Mouse (Mus musculus) erythroblast, adult 5-6 weeks (primary cell): ENCODE measurements around the gene Ccnk. TPM values are rescaled to one million over a fixed set of nuclear protein-coding genes. Genes with fewer than 3 reads are reported as not detected.

Experiments used
- ATAC-seq: replicated peaks from 2 replicates; pipeline ENCODE4 v1.8.0; 2016; ENCODE audit warnings: moderate number of reproducible peaks, mild to moderate bottlenecking, moderate TSS enrichment, inconsistent platforms; ENCODE audit not compliant: poor library complexity, low FRiP score, severe bottlenecking
- total RNA-seq, 2 experiments: library from RNA; stranded (forward) in 1 of 2; stranded (reverse) in 1 of 2; fragments of 150-400 nt in 1 of 2; fragments of 200-764, 138-1000 nt in 1 of 2; gene quantifications; 2 replicates each; pipeline versions ENCODE4 v1.2.3 to v1.2.4; 2015 to 2017; ENCODE audit warnings: low replicate concordance in 2 of 2

Ccnk gene
- total RNA-seq, 2 experiments from 2014 or later = 18.7 to 43.4 TPM

DNA sequence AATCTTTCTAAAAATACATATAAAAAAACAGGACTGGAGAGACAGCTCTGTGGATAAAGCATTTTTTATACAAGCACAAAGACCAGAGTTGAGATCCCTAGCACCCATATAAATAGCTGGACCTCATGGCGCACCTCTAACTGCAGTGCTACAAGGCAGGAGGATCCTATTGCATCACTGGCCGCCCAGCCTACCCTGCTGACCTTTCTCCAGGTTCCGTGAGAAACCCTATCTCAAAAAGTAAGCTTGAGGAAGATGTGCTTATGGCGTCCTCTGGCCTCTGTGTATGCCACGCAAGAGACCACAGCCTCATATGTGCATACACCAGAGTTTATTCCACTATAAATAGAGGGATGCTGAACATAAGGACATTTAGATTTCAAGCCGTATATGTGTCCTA, 2.3 kb downstream of the Ccnk start:
- no peak for ATAC-seq

DNA sequence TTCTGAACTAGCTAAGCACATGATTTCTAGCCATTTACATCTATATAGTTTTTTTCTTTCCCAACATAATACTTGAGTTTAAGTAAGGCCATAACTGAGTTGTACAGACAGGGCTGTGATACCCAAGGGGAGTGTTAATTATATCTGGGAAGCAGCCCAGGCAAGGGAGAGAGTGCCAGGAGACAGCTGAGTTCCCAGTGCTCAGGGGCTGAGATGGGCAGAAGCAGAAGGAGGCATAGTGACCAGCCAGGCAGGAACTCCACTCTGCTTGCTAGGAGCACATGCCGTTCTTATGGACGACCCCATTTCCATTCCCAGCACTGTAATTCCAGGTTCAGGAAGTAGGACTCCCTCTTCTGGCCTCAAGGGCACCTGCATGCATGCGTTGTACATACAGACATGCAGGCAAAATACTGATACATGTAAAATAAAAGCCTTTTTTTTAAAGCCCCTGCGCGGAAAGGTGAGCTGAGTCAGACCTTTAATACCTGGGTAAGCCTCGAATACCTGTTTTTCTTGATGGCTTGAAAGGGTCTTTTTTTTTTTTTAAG, 8.2 kb downstream of the Ccnk start:
- ATAC-seq = no peak

DNA sequence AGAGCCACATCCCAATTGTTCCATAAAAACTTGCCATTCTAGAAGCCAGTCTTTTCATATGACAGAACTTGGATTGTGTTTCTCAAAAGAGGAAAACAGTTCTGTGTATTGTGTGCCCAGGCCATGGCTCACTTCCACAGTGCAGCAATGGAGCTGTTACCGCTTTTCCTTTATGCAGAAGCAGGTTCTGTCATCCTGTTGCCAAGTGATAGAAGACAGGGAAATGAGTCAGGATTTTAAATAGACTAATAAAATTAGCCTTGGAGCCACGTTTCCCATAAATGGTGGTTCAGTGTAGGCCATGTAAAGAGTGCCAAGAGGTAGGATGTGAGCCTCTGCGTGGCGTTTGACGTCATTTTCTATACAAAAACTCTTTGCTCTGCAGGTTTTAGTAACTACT, 14.5 kb downstream of the Ccnk start:
- no peak for ATAC-seq

DNA sequence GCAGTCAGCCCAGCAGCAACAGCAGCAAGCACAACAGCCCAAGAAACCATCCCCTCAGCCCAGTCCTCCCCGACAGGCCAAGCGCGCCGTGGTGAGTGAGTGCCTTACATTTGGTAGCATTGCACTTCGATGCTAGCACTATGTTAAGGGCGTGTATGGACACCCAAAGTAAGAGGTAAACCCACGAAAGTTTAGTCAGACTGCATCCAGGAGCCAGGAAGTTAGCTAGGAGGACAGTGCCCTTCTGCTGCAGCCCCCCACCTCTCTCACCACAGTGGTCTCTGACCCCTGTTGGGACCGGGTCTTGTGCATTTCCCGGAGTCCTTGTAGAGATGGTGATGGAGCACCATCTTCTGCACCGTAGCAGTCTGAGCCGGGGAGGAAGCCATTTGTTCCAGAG, 16.4 kb downstream of the Ccnk start:
- ATAC-seq = no peak

DNA sequence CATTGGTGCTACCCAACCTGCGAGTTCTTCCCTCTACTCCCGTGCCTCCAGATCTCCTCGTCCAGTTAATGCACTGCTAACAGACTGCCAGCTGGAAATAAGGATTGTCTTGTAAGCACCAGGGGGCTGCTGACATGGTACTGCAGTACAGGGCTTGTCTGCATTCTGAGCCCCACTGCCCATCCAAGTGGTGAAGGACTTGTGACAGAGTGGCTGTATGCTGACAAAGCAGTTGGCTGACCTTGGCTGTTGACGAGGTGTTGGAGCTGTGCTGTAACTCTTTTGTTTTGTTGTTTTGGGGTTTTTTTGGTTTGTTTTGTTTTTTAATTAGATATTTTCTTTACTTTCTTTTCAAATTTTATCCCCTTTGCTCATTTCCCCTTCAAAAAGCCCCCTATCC, 19.1 kb downstream of the Ccnk start:
- ATAC-seq = no peak

DNA sequence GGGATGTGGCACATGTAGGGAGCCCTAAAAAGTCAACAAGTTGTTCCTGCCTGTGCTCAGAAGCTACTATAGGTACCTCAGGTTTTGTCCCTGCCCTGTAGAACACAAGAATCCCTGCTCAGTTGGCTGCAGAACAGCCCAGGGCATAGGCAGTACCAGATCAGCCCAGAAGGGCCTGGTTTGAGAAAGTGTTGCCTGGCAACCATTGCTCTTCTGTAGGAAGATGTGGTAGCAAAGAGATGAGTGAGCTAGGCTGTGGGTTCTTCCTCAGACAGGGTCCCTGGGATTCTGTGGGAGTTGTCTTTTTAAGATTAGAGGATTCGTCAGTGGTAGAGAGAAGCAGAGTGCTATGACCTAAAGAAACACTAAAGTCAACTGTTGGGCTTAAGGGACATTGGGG, 20.7 kb downstream of the Ccnk start:
- ATAC-seq = no peak

DNA sequence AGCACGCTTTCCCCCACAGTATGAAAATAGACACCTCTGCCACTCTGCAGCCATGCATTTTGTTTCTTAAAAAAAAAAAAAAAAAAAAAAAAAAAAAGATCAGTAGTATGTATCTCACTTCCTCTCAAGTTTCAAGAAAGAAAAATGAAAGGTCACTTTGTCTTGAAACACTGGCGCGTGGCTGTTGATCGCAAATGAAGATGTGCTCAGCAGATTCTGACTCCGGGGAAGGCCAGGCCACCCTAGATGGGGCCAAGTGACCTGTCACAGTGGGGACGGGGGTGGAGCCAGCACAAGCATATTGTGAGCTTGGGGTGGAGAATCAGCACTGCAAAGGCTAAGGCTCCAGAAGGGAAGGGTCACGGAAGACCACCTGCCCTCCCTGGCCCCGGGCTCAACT, 24.5 kb downstream of the Ccnk start:
- ATAC-seq = no peak

DNA sequence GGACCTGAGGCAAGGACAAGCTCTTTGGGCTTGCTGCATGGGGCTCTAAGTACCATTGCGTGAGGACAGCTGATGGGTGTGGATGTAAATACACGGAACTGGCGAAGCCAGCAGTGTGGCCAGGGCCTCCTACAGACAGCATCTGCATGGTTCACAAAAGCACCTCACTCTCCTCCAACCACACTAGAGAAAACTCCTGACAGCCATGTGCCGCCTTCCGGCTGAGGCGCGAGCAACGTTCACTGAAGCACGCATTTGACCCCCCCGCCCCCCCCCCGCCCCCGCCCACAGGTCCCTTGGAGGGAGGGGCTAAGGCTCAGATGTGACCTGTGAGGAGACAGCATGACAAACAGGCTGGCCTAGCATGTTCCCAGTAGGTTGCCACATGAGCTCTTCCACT, 25.6 kb downstream of the Ccnk start:
- ATAC-seq = no peak

DNA sequence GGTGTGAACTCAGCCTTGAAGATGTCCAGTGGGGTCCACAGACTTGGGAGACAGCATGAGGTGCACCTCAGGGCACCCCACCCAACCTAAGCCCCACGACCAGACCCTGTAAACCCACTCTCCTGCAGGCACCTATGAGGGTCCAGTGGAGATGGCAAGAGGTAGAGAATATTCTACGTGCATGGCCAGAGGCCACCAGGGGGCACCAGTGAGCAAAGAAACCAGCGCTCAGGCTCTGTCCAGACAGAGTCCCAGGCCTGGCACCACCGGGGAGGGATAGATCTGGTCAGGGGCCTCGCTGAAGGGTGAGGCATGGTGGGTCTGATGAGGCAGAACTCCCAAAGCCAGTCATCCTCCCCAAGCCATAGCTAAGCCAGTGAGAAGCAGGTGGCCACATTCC, 27.3 kb downstream of the Ccnk start:
- ATAC-seq = peak; percentile 73

DNA sequence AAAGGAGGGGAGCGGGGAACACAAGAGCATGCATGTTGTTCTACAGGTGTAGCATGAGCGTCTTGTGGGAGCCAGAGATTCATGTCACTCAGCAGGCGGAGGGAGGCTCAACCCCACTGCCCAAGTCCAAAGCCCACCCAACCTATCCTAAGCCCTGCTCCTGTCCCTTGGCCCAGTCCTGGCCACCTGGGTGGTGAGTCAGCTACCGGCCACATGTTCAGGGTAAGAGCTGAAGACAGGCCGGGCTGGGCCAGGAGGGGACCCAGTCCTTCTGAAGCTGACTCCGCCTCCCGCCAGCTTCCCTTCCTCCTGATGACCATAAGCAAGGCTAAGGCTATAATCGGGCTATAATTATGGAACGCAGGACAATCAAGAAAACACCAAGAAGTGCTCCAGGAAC, 28.8 kb downstream of the Ccnk start:
- no peak for ATAC-seq

DNA sequence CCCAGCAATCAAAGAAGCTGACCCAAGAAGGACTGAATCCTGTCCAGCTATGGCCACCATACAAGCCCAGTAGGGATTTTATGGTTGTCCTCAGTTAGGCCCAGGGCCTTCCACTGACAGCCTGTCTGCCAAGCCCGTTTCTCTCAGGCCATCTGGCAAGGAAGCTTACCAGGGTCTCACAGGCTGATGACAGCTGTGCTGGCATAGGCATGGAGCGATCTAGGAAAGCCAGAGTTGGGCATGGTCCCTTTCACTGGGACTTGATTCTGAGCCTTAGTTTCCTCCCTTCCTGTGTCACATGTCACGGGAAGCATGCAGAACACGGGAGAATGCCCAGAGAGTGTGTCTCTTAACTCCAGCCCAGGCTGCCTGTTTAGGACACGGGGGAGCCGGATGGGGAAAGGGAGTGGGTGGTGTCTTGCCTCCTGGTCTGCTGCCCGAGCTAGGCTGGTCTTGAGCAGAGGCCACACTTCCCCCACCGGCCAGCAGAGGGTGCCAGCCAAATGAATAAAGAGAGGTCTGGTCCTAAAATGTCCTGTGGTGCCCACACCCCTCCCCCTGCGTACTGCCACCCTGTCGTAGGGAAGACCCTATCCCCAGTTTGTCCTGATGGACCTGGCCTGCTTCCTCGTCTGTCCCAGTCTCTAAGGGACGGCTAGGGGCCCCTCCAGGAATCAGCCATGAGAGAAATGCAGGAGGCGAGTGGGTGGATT, 29.5 kb downstream of the Ccnk start:
- peak; percentile 48; the same call in 1 of the 2 replicates for ATAC-seq

DNA sequence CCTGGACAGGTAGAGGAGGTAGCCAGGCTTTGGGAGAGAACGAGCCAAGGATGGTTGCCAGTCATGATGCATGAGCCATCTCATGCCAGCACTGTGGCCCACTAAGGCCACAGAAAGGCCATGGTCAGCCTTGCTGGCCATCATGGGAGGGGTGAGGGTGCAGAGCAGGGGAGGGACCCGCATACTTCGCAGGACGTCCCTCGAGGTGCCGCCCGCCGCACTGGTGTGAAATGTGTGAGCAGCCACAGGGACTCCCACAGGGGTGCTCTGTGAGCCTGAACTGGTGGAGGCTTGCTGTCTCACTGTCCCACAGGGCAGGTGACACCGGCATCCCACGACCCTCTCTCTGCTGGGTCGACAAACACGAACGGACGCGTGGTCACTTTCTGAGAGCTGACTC, 31.2 kb downstream of the Ccnk start:
- ATAC-seq = no peak

DNA sequence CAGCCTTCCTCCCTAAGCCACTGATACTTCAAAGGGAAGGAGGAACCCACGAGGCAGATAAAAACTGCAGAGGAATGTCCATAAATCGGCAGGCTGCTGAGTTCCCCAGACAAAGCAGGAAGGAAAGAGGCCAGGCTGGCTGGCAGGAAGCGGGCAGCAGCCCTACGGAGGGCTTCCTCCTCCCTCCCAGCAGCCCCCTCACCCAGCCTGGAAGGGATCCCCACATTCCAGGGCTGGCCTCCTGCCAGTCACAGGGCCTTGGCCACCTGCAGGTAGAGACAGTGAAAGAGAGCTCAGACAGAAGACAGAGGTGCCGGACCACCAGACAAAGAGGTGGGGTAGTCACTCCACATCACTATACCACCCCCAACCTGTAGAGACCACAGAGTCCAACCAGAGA, 32.7 kb downstream of the Ccnk start:
- no peak for ATAC-seq

DNA sequence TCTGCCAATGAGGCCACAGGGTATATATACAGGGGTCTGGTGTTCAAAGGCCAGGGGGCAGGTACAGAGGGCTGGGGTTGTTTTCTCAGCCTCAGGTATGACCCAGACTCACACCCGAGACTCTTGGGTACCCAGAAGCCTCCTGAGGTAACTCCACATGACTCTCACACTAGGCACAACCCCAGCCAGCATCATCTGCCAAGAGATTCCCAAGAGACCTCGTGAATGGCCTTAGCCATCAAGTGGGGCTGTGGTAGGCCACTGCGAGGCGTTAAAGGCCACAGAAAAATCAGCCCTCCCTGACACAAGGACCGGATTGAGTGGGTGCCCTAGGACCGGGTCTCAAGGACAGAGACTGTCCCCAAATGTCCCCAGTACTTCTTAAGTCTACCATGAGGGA, 33.1 kb downstream of the Ccnk start:
- ATAC-seq = no peak

DNA sequence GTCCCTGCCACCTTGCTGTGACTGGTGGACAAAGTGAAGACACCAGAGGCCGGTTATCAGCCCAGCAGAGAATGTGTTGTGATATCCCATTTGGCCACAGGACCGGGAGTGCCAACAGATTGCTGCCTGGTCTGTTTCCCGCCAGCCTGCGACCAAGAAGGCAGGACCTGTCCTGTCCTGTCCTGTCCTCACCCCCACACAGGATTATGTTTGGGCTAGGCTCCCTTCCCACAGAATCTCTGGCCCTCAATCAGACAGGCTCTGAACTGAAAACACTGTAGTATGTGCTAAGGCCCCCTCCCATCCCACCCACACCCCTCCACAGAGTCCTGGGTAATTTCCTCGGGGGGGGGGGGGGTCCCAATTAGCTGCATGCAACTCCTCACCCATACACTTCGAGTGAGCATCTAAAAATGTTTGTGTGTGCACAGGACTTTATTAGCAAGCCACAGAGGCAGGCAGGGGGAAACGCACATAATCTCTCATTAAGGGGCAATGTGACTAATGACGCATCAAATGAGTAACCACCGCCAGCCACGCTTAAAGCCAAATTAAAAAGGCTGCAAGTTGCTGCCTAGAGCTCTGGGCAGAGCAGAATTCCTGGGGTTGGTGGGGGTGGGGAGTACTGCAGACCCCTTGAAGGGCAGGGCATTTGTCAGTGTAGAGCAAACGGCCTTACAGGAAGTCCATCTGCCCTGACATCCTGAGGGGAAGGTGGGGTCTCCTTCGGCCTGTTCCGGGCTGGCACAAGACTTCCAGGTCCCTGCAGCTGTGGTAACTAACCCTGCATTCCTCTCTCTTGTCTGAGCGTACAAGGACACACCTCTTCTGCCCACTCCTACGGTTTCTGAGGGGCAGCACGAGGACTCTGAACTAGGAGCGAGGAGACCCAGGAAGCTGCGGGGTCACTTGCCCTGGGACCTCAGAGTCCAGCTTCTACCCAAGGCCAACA, 34.0 kb downstream of the Ccnk start:
- no peak for ATAC-seq

DNA sequence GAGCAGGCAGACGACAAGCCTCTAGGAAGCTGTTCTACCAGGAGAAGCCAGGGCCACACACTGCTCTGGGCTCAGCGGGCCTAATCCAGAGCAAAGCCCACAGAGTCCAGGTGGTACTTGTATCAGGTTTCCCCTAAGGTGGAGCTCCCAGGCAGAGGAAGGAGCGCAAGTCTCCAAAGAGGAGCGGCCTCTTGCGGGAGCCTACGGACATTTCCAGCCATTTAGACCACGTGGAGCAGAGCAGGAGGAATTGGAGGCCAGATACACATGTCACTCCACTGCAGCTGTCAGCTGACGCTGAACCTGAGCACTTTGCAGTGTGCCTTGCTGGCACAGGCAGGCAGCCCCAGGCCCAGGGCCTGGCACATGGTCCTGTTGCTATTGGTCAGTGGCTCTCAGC, 35.7 kb downstream of the Ccnk start:
- ATAC-seq = no peak

DNA sequence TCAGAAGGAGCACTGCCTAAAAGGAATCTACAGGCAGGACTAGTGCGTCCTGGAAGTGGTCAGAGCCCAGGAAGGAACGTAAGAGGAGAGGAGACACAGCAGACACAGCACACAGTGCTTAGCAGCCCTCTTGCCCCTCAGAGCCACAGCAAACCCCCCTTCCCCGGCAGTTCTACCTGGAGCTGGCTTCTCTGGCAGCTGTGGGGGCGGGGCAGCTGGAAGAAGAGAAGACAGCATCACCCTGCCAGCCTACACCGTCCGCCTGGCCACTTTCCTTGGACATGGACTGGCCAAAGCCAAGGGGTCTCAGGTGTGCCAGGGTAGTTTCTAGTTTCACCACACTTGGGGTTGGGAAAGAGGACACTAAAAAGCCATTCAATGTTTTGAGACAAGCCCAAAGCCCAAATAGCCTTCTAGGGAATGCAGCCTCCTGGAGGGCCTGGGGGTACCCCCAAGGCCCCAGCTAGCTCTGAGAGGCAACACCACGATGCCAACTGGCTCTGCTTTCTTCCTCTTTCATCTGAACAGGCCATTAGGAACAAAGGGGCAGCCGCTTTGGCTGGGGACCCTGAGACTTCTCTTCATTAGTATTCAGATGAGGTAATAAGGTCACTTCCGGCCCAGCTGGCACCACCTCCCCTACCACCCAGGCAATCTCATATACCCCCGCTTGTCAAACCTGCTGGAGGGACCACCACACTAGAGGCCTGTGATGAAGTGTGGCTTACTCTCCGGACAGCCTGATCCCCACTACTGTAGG, 37.4 kb downstream of the Ccnk start:
- no peak for ATAC-seq

DNA sequence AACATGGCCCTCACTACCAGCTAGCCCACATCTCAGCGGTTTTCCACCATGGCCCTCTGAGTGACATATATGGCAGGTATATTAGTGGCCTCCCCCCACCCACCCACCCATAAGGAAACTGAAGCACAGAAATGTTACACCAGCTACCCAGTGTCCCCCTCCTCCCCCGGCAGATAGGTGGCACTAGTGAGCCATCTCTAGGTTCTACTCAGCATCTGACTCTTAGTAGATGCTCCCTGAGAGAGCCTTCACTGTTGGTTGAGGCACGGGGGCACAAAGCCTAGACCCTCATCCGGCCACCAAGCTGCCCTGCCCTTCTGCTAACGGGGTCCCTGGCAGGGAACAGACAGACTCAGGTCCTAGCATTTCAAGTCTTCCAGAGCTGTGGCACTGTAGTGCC, 38.2 kb downstream of the Ccnk start:
- no peak for ATAC-seq

DNA sequence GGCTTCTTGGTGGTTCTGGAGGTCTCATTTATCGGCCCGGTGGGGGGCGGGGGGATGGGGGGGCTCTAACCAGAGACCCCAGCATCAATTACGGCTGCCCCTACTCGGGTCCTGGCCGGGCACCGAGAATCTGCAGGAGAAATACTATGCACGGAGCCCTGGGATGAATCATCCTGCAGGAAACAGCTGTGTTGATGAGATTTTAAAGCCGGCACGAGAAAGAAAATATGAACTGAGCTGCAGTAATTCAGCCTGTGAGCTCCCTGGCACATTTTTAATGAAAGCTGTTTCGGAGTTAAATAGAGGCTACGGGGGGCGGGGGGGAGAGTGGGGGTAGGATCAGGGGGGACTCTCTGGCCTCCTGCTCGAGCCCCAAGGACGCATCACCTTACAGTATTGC, 39.8 kb downstream of the Ccnk start:
- ATAC-seq = no peak
